Mouse (Mus musculus): ENCODE measurements around the gene H2-DMb2. TPM values are rescaled to one million over a fixed set of nuclear protein-coding genes. Genes with fewer than 3 reads are reported as not detected.
A peak's percentile ranks its signal among the peaks of the same experiment; 100 is the strongest.
"Not testable (repeated sequence)": the region's sequence is repeated elsewhere in the genome, so short reads cannot be mapped to it uniquely, and the experiment has no call there.

H2-DMb2 gene
- polyA plus RNA-seq, 1 experiment from 2014 or later: 0.40 TPM

GRCm38 (mm10) chr17:34144221-34144620, 1.1 kb downstream of the H2-DMb2 start:
- 94% methylated on average over 4 of the region's 4 CpGs for WGBS
- H3K4me3 ChIP-seq; DNase-seq (ENCODE audit: low spot score); H3K9me3 ChIP-seq (replicated peaks); H3K36me3 ChIP-seq; H3K27ac ChIP-seq: not testable (repeated sequence)
- H3K27me3 ChIP-seq (ENCODE audit: low read depth, poor library complexity, severe bottlenecking): peaks cover 24% of the 10 kb centered on the region
- H3K4me1 ChIP-seq: peaks cover 23% of the 10 kb centered on the region

DNA sequence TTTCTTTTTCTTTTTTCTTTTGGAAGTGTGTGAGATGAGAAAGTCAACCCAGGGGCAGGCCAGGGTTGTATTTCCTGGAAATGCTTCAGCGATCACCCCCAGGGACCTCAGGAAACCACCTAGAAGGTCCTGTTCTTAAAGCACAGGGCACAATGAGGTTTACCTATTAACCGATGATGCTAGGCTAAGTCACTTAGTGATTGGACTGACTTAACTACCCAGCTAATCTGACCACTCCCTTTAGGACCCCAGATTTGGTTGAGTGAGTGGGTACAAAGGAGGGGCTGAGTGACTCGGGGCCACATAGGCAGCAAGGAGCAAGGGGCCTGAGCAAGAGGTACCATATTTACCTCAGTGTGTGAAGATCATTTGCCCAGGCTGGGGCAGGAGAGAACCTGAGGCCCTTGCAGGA, 1.9 kb downstream of the H2-DMb2 start:
- peaks cover 16% of the 10 kb centered on the region for H3K27me3 ChIP-seq (ENCODE audit: low read depth, poor library complexity, severe bottlenecking)
- H3K4me1 ChIP-seq: peaks cover 15% of the 10 kb centered on the region
- no peak for DNase-seq (ENCODE audit: low spot score)
- WGBS: 75% methylated on average over 3 of the region's 3 CpGs
- H3K9me3 ChIP-seq (replicated peaks): no peaks in the 10 kb centered on the region
- no peaks in the 10 kb centered on the region for H3K36me3 ChIP-seq
- H3K27ac ChIP-seq: no peak overlapping the region
- H3K4me3 ChIP-seq: no peak overlapping the region

DNA sequence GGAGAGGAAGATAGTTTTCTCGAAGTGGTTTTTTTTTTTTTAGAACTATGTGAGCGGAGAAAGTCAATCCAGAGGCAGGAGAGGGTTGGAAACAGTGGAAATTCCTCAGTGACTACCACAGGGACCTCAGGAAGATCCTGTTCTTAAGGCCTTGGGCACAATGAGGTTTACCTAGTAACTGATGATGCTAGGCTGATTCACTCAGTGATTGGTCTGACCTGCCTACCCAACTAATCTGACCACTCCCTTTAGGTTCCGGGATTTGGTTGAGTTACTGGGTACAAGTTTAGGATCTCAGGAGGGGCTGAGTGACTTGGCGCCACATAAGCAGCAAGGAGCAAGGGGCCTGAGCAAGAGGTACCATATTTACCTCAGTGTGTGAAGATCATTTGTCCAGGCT, 9.8 kb downstream of the H2-DMb2 start, which contains the start of gene H2-DMb1:
H2-DMb1 (plus strand) TSS at position 150 of the 400 bp plus-strand sequence.
- Histone ChIP-seq H3K36me3 (no peaks in the 10 kb centered on the region), H3K27me3 (ENCODE audit: low read depth, poor library complexity, severe bottlenecking) (peaks cover 7% of the 10 kb centered on the region; the same call in 1 of the 2 replicates), H3K9me3 (replicated peaks) (no peaks in the 10 kb centered on the region), H3K4me1 (no peaks in the 10 kb centered on the region), H3K4me3 (no peak within 1 kb of the TSS), H3K27ac (no peak within 1 kb of the TSS)
- no peak for DNase-seq (ENCODE audit: low spot score)
- WGBS: 61% methylated on average over 4 of the region's 4 CpGs

DNA sequence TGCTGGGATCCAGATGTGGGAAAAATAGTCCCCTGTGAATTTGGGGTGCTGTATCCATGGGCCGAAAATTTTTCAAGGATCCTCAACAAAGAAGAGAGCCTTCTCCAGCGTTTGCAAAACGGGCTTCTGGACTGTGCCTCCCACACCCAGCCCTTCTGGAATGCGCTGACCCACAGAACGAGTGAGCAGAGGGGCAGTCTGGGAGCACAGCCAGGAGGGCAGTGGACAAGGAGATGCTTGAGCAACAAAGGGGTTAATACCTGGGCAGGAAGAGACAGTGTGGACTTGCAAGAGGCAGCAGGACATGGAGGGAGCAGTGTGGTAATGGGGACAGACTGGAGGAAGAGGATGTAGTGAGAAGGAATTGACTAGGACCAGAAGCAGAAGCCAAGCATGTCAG, 12.4 kb downstream of the H2-DMb2 start:
- Histone ChIP-seq H3K27ac (no peak overlapping the region), H3K27me3 (ENCODE audit: low read depth, poor library complexity, severe bottlenecking) (peaks cover 7% of the 10 kb centered on the region; the same call in 1 of the 2 replicates), H3K9me3 (replicated peaks) (no peaks in the 10 kb centered on the region), H3K4me1 (no peaks in the 10 kb centered on the region), H3K36me3 (no peaks in the 10 kb centered on the region), H3K4me3 (no peak overlapping the region)
- WGBS: 61% methylated on average over 5 of the region's 5 CpGs
- no peak for DNase-seq (ENCODE audit: low spot score)

- Histone ChIP-seq H3K9me3 (replicated peaks) (no peaks in the 10 kb centered on the region), H3K27me3 (ENCODE audit: low read depth, poor library complexity, severe bottlenecking) (no peaks in the 10 kb centered on the region), H3K4me1 (no peaks in the 10 kb centered on the region), H3K36me3 (no peaks in the 10 kb centered on the region), H3K4me3 (no peak overlapping the region), H3K27ac (no peak overlapping the region)
- WGBS: 45% methylated on average over 9 of the region's 9 CpGs
- DNase-seq (ENCODE audit: low spot score): no peak
These were observed 21.2 kb downstream of the H2-DMb2 start for GRCm38 (mm10) chr17:34164202-34164895.

- 78% methylated on average over 6 of the region's 6 CpGs for WGBS
- Histone ChIP-seq H3K4me3 (no peak overlapping the region), H3K27ac (no peak overlapping the region), H3K4me1 (no peaks in the 10 kb centered on the region), H3K27me3 (ENCODE audit: low read depth, poor library complexity, severe bottlenecking) (no peaks in the 10 kb centered on the region), H3K36me3 (no peaks in the 10 kb centered on the region), H3K9me3 (replicated peaks) (no peaks in the 10 kb centered on the region)
- DNase-seq (ENCODE audit: low spot score): no peak
These were observed 22.1 kb downstream of the H2-DMb2 start for GRCm38 (mm10) chr17:34165033-34165730.

DNA sequence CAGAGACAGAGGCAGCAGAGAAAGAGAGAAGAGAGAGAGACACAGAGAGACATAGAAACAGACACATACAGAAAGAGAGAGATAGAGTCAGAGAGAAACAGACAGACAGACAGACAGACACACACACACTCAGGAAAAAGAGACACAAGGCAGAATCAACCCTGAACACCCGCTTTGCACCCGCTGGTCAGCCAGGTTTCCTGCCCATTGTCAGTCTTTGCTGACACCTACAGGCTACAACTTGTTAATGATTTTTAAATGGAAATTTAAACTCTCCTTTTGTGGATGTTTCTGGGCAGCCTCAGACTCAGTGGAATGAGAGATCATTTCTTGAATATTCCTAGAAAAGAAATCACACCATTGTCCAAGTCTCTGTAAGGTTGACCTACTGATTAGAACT, 26.2 kb downstream of the H2-DMb2 start:
- H3K27ac ChIP-seq: no peak overlapping the region
- 4% methylated on average over 2 of the region's 2 CpGs for WGBS
- no peak for DNase-seq (ENCODE audit: low spot score)
- H3K4me1 ChIP-seq: no peaks in the 10 kb centered on the region
- no peaks in the 10 kb centered on the region for H3K9me3 ChIP-seq (replicated peaks)
- H3K4me3 ChIP-seq: no peak overlapping the region
- H3K27me3 ChIP-seq (ENCODE audit: low read depth, poor library complexity, severe bottlenecking): no peaks in the 10 kb centered on the region; the same call in 1 of the 2 replicates
- H3K36me3 ChIP-seq: no peaks in the 10 kb centered on the region

DNA sequence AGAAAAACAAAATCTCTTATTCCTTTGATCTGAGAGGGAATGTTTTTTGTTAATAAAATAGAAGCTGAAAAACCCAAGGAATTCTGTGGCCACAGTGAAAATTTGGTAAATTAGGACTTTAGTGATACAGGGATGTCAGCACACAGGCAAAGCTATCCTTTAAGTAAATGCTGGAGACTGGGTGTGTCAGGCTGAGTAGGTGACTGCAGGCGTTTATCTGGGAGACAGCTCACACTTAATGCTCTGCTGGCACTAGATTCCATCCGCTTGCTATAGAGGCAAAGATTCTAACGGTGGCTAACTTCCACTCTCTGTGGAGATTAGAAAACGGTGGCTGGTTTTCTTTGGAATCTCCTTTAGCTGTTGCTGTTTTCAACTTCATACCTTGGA, 27.4 kb downstream of the H2-DMb2 start:
- no peak for DNase-seq (ENCODE audit: low spot score)
- Histone ChIP-seq H3K9me3 (replicated peaks) (no peaks in the 10 kb centered on the region), H3K36me3 (no peaks in the 10 kb centered on the region), H3K27me3 (ENCODE audit: low read depth, poor library complexity, severe bottlenecking) (no peaks in the 10 kb centered on the region; the same call in 1 of the 2 replicates), H3K4me1 (no peaks in the 10 kb centered on the region), H3K27ac (no peak overlapping the region), H3K4me3 (no peak overlapping the region)
- 33% methylated on average over 4 of the region's 4 CpGs for WGBS

DNA sequence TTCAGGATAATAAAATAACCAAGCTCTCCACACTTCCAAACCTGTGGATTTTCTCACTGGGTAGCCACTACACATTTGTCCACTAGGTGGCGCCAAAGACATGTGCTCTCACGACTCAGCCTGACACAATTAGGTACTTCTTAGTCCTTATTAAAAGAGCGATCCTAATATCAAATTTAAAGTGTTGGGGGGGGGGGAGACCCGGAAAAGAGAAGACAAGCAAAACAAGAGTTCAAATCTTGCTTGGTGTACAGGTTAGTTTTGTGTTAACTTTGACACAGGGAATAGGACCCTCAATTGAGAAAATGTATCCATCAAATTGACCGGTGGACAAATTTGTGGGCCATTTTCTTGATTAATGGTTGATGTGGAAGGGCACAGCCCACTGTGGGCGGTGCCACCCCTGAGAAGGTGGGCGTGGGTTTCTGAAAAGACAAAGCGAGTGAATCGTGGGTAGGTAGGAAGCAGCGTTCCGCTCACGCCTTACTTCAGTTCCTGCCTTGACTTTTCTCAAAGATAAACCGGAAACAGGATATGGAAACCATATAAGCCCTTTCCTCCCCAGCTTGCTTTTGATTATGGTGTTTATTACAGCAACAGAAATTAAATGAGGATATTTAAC, 27.9 kb downstream of the H2-DMb2 start:
- Histone ChIP-seq H3K4me3 (no peak overlapping the region), H3K27me3 (ENCODE audit: low read depth, poor library complexity, severe bottlenecking) (no peaks in the 10 kb centered on the region; the same call in 1 of the 2 replicates), H3K4me1 (no peaks in the 10 kb centered on the region), H3K9me3 (replicated peaks) (no peaks in the 10 kb centered on the region), H3K36me3 (no peaks in the 10 kb centered on the region), H3K27ac (no peak overlapping the region)
- 44% methylated on average over 13 of the region's 13 CpGs for WGBS
- peak; percentile 84 for DNase-seq (ENCODE audit: low spot score)

- H3K9me3 ChIP-seq (replicated peaks): no peaks in the 10 kb centered on the region; the same call in 1 of the 2 replicates
- no peak for DNase-seq (ENCODE audit: low spot score)
- no peak overlapping the region for H3K27ac ChIP-seq
- no peaks in the 10 kb centered on the region for H3K36me3 ChIP-seq
- H3K4me1 ChIP-seq: no peaks in the 10 kb centered on the region
- WGBS: 94% methylated on average over 5 of the region's 5 CpGs
- no peak overlapping the region for H3K4me3 ChIP-seq
- no peaks in the 10 kb centered on the region; the same call in 1 of the 2 replicates for H3K27me3 ChIP-seq (ENCODE audit: low read depth, poor library complexity, severe bottlenecking)
These were observed 29.4 kb downstream of the H2-DMb2 start for GRCm38 (mm10) chr17:34172528-34172927.

- Histone ChIP-seq H3K27ac (no peak overlapping the region), H3K27me3 (ENCODE audit: low read depth, poor library complexity, severe bottlenecking) (no peaks in the 10 kb centered on the region; the same call in 1 of the 2 replicates), H3K4me3 (no peak overlapping the region), H3K4me1 (no peaks in the 10 kb centered on the region), H3K9me3 (replicated peaks) (no peaks in the 10 kb centered on the region; the same call in 1 of the 2 replicates), H3K36me3 (no peaks in the 10 kb centered on the region)
- WGBS: 72% methylated on average over 1 of the region's 1 CpGs
- no peak for DNase-seq (ENCODE audit: low spot score)
These were observed 31.0 kb downstream of the H2-DMb2 start for GRCm38 (mm10) chr17:34174075-34174474.

DNA sequence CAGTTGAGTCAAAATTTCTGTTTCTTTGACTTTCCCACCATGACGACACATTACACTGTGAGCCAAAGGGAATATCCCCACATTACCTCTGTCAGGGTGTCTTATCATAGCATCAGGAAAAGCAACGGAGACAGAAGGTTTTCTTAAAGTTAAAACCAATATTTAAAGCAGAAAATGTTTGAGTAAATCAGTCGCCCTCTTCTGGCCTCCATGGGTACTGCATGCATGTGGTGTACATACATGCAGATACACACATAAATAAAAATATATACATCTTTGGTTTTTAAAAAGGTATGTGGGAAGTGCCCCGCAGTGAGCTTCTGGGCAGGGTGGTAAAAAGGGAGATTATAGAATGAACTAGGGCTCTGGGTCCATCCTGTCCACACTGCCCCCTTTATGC, 34.1 kb downstream of the H2-DMb2 start:
- Histone ChIP-seq H3K4me3 (no peak overlapping the region), H3K27me3 (ENCODE audit: low read depth, poor library complexity, severe bottlenecking) (no peaks in the 10 kb centered on the region; the same call in 1 of the 2 replicates), H3K27ac (no peak overlapping the region), H3K4me1 (no peaks in the 10 kb centered on the region), H3K9me3 (replicated peaks) (no peaks in the 10 kb centered on the region; the same call in 1 of the 2 replicates), H3K36me3 (no peaks in the 10 kb centered on the region)
- no peak for DNase-seq (ENCODE audit: low spot score)
- 74% methylated on average over 4 of the region's 4 CpGs for WGBS

DNA sequence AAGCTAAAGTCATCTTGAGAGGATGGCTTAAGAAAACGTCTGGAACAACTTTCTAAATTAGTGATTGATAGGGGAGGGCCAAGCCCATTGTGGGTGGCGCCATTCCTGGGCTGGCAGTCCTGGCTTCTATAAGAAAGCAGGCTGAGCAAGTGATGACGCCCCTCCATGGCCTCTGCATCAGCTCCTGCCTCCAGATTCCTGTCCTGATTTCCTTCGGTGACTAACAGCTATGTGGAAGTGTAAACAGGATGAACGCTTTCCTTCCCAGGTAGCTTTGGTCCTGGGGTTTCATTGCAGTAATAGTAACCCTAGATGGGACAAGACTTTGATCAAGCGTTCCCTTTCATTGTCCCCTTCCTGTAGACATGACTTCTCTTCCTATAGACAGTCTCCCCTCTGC, 35.9 kb downstream of the H2-DMb2 start:
- Histone ChIP-seq H3K4me3 (no peak overlapping the region), H3K4me1 (no peaks in the 10 kb centered on the region), H3K27ac (no peak overlapping the region), H3K36me3 (no peaks in the 10 kb centered on the region), H3K27me3 (ENCODE audit: low read depth, poor library complexity, severe bottlenecking) (peaks cover 12% of the 10 kb centered on the region), H3K9me3 (replicated peaks) (no peaks in the 10 kb centered on the region; the same call in 1 of the 2 replicates)
- WGBS: 63% methylated on average over 6 of the region's 6 CpGs
- DNase-seq (ENCODE audit: low spot score): no peak

Measured in limb, embryonic 10.5 days (tissue).